Mouse (Mus musculus) heart, postnatal 0 days (tissue): ENCODE measurements around the gene Emg1. TPM values are rescaled to one million over a fixed set of nuclear protein-coding genes. Genes with fewer than 3 reads are reported as not detected.
A peak's percentile ranks its signal among the peaks of the same experiment; 100 is the strongest.

Experiments
- ATAC-seq: fragments of 200-750 bp; cut with Nextera tagmentation; 2 replicates; pipeline ENCODE4 v1.8.0; 2017; ENCODE audit warnings: low read depth, moderate number of reproducible peaks, moderate library complexity; ENCODE audit not compliant: insufficient read depth
- DNase-seq: peaks from one replicate; pipeline ENCODE4 v3.0.0-alpha.2; 2016; ENCODE audit warnings: low spot score
- H3K27ac ChIP-seq: fragments of 300-500 bp; sonication (generic); 2 replicates; pipeline ENCODE4 v1.5.1; 2014; ENCODE audit warnings: low read depth, mild to moderate bottlenecking
- H3K27me3 ChIP-seq: fragments of 300-500 bp; sonication (generic); 2 replicates; pipeline ENCODE4 v1.6.1; 2014; ENCODE audit warnings: low read length, mixed read lengths; ENCODE audit not compliant: control insufficient read depth, insufficient read depth
- H3K36me3 ChIP-seq: fragments of 300-500 bp; sonication (generic); replicated peaks from 2 replicates; pipeline ENCODE4 v1.6.1; 2014; ENCODE audit warnings: low read length, mixed read lengths; ENCODE audit not compliant: control insufficient read depth, insufficient read depth
- H3K4me1 ChIP-seq: fragments of 300-500 bp; sonication (generic); 2 replicates; pipeline ENCODE4 v1.6.1; 2014; ENCODE audit warnings: antibody characterized with exemption; ENCODE audit not compliant: control insufficient read depth, insufficient read depth
- H3K4me2 ChIP-seq: fragments of 300-500 bp; sonication (generic); 2 replicates; pipeline ENCODE4 v1.6.1; 2014; ENCODE audit warnings: low read depth, mild to moderate bottlenecking, low read length, moderate library complexity
- H3K4me3 ChIP-seq: fragments of 300-500 bp; sonication (generic); 2 replicates; pipeline ENCODE4 v1.5.1; 2014; ENCODE audit warnings: low read depth, low read length
- H3K9ac ChIP-seq: fragments of 300-500 bp; sonication (generic); replicated peaks from 2 replicates; pipeline ENCODE4 v1.6.1; 2014; ENCODE audit warnings: low read depth, low read length, mixed read lengths
- H3K9me3 ChIP-seq: fragments of 300-500 bp; sonication (generic); replicated peaks from 2 replicates; pipeline ENCODE4 v1.6.1; 2016; ENCODE audit warnings: low read length; ENCODE audit not compliant: control insufficient read depth
- CTCF ChIP-seq: IDR thresholded peaks from 2 replicates; pipeline ENCODE4 v1.5.1; 2016; ENCODE audit warnings: antibody characterized with exemption, control low read depth, low read depth
- EP300 ChIP-seq: IDR thresholded peaks from 2 replicates; pipeline ENCODE4 v1.6.1; 2016; ENCODE audit warnings: antibody characterized with exemption, low read depth
- WGBS: fragments of 180-500 bp; shearing (Covaris S2); extraction: QIAGEN DNeasy Blood & Tissue Kit; methylation state at CpG from one replicate; pipeline ENCODE4 v1.1.7; 2014; 5-methylcytosine and 5-hydroxymethylcytosine counted together
- polyA plus RNA-seq: library from polyadenylated mRNA; unstranded; fragments of >200 nt; fragmentation: Nextera tagmentation; extraction: Ambion mirVana; gene quantifications from 2 replicates; pipeline ENCODE4 v1.2.1, GENCODE M21; 2015
- total RNA-seq: library from RNA; depleted of rRNA; stranded (reverse); fragments of >200 nt; gene quantifications from 2 replicates; pipeline ENCODE4 v1.2.3, GENCODE M21; 2014; ENCODE audit warnings: low replicate concordance

Emg1 gene
- total and polyA plus RNA-seq, 2 experiments from 2014 or later = 85.6 to 106 TPM

DNA sequence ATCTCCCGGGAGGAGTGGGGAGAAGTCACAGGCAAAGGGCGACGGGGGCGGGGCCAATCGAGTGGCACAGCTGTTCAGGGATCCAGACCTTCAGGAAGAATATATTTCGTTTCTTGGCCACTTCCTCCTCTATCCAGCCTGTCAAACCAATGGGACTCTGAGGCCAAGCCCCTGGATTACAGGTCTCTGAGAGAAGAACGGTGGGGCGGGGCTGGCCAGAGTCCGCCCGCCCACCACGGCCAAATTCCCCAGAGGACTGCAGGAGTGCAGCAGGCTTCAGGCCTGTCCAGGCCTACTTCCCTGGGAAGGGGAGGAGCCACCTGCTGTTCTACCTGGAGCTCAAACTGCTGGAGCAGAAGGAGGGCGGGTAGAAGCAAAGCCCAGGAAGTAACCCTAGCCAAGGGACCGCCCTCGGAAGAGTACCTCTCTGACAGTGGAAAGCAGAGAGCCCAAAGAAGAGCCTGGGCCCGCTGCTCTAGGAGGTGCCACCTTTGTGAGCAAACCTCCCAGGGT, 26.6 kb upstream of the Emg1 start, which contains the start of gene Ptpn6:
TSS of gene Ptpn6 (minus strand) at position 204 of the 513 bp plus-strand sequence.
- TF ChIP-seq CTCF = no peak
- no peak for TF ChIP-seq EP300
- Histone ChIP-seq H3K4me2 (peak within 1 kb of the TSS; percentile 11; the same call in 1 of the 2 replicates), H3K4me1 (peaks cover 5% of the 10 kb centered on the region; the same call in 1 of the 2 replicates), H3K27ac (no peak within 1 kb of the TSS), H3K27me3 (no peaks in the 10 kb centered on the region), H3K4me3 (no peak within 1 kb of the TSS), H3K9me3 (no peaks in the 10 kb centered on the region), H3K36me3 (peaks cover 8% of the 10 kb centered on the region), H3K9ac (no peak within 1 kb of the TSS; the same call in 1 of the 2 replicates)
- DNase-seq (no peak), ATAC-seq (no peak)
- WGBS = 40% methylated on average over 15 of the region's 15 CpGs

DNA sequence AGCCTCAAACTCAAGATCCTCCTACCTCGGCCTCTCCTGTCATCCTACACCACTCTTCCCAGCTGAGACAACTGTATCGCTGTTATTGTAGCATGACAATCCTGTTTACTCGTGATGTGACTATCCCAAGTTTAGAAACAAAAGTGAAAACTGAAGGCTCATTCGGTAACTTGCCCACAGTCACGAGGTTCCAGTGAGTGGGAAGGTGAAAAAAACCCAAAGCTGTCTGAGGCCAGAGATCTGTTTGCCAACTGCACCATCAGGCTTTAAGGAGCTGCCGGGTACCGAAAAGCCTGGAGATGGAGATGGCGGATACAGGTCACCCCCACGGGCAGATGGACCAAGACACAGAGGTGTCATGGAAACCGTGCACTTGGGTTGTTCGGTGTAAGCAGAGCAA, 25.1 kb upstream of the Emg1 start:
- H3K9me3 ChIP-seq = no peaks in the 10 kb centered on the region
- no peak overlapping the region for H3K9ac ChIP-seq
- no peaks in the 10 kb centered on the region for H3K27me3 ChIP-seq
- no peak overlapping the region for H3K27ac ChIP-seq
- no peak for ATAC-seq
- DNase-seq = no peak
- peaks cover 8% of the 10 kb centered on the region; the same call in 1 of the 2 replicates for H3K4me1 ChIP-seq
- H3K4me2 ChIP-seq = no peak overlapping the region
- H3K4me3 ChIP-seq = no peak overlapping the region
- no peaks in the 10 kb centered on the region; the same call in 1 of the 2 replicates for H3K36me3 ChIP-seq
- TF ChIP-seq EP300 (no peak), CTCF (no peak)
- WGBS = 89% methylated on average over 11 of the region's 11 CpGs

DNA sequence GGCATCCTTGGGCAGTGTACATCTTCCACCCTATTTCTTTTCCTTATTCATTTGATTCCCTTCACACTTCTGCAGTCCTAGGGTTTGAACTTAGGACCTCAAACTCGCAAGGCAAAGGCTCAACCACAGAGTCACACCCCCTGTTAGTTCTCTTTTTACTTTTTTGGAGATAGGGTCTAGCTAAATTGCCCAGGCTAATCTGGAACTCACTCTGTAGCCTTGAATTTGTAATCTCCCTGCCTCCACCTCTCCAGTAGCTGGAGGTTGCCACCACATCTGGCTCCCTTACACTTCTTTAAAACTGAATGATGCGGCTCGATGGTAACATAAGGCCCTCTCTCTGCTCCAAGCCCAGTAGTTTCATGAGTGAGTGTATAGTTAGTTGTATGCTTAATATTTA, 22.4 kb upstream of the Emg1 start:
- TF ChIP-seq EP300 = no peak
- TF ChIP-seq CTCF = no peak
- Histone ChIP-seq H3K4me1 (peaks cover 3% of the 10 kb centered on the region; the same call in 1 of the 2 replicates), H3K4me3 (no peak overlapping the region), H3K36me3 (no peaks in the 10 kb centered on the region; the same call in 1 of the 2 replicates), H3K27ac (no peak overlapping the region), H3K4me2 (no peak overlapping the region), H3K9me3 (no peaks in the 10 kb centered on the region), H3K9ac (no peak overlapping the region), H3K27me3 (no peaks in the 10 kb centered on the region)
- ATAC-seq (no peak), DNase-seq (no peak)
- WGBS = 83% methylated on average over 3 of the region's 3 CpGs

DNA sequence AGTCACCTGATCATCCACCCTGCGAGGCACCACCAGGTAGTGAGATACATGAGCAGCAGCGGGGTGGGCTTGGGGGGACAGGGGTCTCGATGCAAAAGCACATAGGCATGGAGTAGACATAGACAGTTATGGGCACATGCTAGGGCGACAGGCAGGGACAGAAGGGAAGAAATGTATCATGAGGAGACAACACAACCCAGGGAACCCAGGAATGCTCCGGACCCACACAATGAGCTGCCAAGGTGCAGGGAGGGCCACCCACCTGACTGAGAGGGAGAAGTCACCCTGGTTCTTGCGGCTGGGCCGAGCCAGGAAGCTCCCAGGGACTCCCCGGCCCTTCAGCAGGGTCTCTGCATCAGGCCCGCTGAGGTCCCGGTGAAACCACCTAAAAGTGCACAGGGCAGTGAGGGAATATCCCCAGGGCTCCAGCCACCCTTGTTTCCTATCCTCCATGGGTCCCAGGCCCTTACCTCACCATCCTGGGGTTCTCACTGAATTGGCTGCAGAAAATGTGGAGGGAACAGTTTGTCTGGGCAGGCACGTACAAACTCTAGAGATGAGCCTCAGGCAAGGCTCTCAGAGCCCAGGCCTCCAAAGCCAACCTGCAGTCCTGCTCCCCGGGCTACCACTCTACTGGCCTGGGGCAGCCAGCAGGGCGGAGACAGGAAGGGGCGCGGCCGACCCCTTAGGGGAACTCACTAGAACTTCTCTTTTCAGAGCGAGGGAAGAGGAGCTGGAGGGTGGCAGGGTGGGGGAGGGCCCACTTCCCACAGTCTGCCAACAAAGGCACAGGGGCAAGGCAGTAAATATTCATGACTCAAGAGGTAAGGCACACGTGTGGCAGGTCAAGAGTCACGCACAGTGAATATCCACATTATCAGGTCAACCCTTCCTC, 20.7 kb upstream of the Emg1 start:
- DNase-seq (no peak), ATAC-seq (no peak)
- peaks cover 3% of the 10 kb centered on the region; the same call in 1 of the 2 replicates for H3K4me1 ChIP-seq
- WGBS = 57% methylated on average over 19 of the region's 19 CpGs
- H3K4me2 ChIP-seq = peak overlapping the region; percentile 19; the same call in 1 of the 2 replicates
- no peak overlapping the region; the same call in 1 of the 2 replicates for H3K9ac ChIP-seq
- H3K27me3 ChIP-seq = no peaks in the 10 kb centered on the region
- H3K4me3 ChIP-seq = peak overlapping the region; percentile 12; the same call in 1 of the 2 replicates
- TF ChIP-seq EP300 (no peak), CTCF (no peak)
- no peaks in the 10 kb centered on the region for H3K36me3 ChIP-seq
- no peaks in the 10 kb centered on the region for H3K9me3 ChIP-seq
- no peak overlapping the region for H3K27ac ChIP-seq

DNA sequence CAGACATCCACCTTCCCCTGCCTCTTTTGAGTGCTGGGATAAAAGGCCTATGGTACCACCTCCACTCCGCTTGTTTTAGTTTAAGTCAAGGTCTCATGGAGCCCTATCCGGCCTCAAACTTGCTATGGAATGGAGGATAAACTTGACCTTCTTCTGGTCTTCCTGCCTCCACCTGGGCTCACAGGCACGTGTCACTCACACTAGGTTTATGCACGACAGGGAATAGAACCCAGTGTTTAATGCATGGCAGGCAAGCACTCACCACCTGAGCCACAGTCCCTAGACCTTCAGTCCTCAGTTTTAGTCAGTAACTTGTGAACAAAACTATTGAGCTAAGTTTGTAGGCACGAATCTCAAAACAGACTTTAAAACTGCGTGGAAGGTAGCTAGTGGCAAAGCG, 19.1 kb upstream of the Emg1 start:
- TF ChIP-seq EP300 (no peak), CTCF (no peak)
- no peak for ATAC-seq
- Histone ChIP-seq H3K4me1 (peaks cover 3% of the 10 kb centered on the region; the same call in 1 of the 2 replicates), H3K36me3 (no peaks in the 10 kb centered on the region), H3K27me3 (no peaks in the 10 kb centered on the region), H3K9me3 (no peaks in the 10 kb centered on the region), H3K4me2 (no peak overlapping the region), H3K4me3 (no peak overlapping the region), H3K27ac (no peak overlapping the region), H3K9ac (no peak overlapping the region)
- 83% methylated on average over 7 of the region's 7 CpGs for WGBS
- no peak for DNase-seq
